ENCODE assay signal across 30 mouse cellular contexts in genomic region chr6:66078769-66079168, GRCm38 (mm10).
DNase-seq lines count a peak whose midpoint lies in the region; ATAC-seq and TF ChIP-seq lines count a peak whose summit lies in the region.
"Had no signal": no experiment of that assay in that cellular context is flagged by ENCODE, and none has a peak within 500 bp of the region (broad histone marks: within the 10 kb centered on the region; RNA-seq: fewer than 3 reads in every experiment).

No protein-coding gene starts in this region.

- no peak overlapping the region for H3K4me3 ChIP-seq in hindbrain, embryonic 10.5 days
- no peak overlapping the region for H3K4me3 ChIP-seq in hindbrain, postnatal 0 days (ENCODE audit: low read length)
- H3K4me3 ChIP-seq in kidney, embryonic 16.5 days (ENCODE audit: low read length) = no peak overlapping the region
- H3K4me3 ChIP-seq in midbrain, embryonic 11.5 days (ENCODE audit: low read depth, low read length) = no peak overlapping the region
- no peak overlapping the region for H3K4me3 ChIP-seq in midbrain, embryonic 13.5 days (replicated peaks)
- no peak overlapping the region for H3K4me3 ChIP-seq in limb, embryonic 10.5 days
- H3K4me3 ChIP-seq: embryonic facial prominence, embryonic 10.5 days; embryonic facial prominence, embryonic 13.5 days; forebrain, embryonic 10.5 days; forebrain, embryonic 13.5 days; heart, adult 2 months; heart, embryonic 10.5 days; heart, embryonic 13.5 days; hindbrain, embryonic 12.5 days; hindbrain, embryonic 15.5 days had no signal

- no peaks in the 10 kb centered on the region for H3K36me3 ChIP-seq in hindbrain, embryonic 10.5 days
- no peaks in the 10 kb centered on the region for H3K36me3 ChIP-seq in hindbrain, postnatal 0 days (ENCODE audit: insufficient read depth, low read length)
- H3K36me3 ChIP-seq in kidney, embryonic 16.5 days (ENCODE audit: insufficient read depth, low read length) = no peaks in the 10 kb centered on the region
- H3K36me3 ChIP-seq in midbrain, embryonic 11.5 days (ENCODE audit: control insufficient read depth, insufficient read depth, low read length) = no peaks in the 10 kb centered on the region
- H3K36me3 ChIP-seq in midbrain, embryonic 13.5 days = no peaks in the 10 kb centered on the region
- H3K36me3 ChIP-seq in limb, embryonic 10.5 days = no peaks in the 10 kb centered on the region
- H3K36me3 ChIP-seq: embryonic facial prominence, embryonic 10.5 days; embryonic facial prominence, embryonic 13.5 days; forebrain, embryonic 10.5 days; G1E; heart, embryonic 10.5 days; heart, embryonic 13.5 days; hindbrain, embryonic 12.5 days; hindbrain, embryonic 15.5 days had no signal

- ATAC-seq in hindbrain, postnatal 0 days = no peak
- ATAC-seq in kidney, embryonic 16.5 days (ENCODE audit: low FRiP score, low TSS enrichment) = peak; percentile 64
- 0 out of 2 replicates have a peak, but pooled peaks have one; percentile 36 for ATAC-seq in midbrain, embryonic 11.5 days (ENCODE audit: low FRiP score)
- no peak for ATAC-seq in midbrain, embryonic 13.5 days
- ATAC-seq: forebrain, embryonic 13.5 days; forebrain, embryonic 16.5 days; Patski had no signal

- peak overlapping the region; percentile 57 for H3K27ac ChIP-seq in hindbrain, embryonic 10.5 days
- H3K27ac ChIP-seq in hindbrain, postnatal 0 days = no peak overlapping the region
- H3K27ac ChIP-seq in kidney, embryonic 16.5 days (ENCODE audit: low read length) = no peak overlapping the region
- no peak overlapping the region for H3K27ac ChIP-seq in midbrain, embryonic 11.5 days (ENCODE audit: low read depth, low read length)
- no peak overlapping the region for H3K27ac ChIP-seq in midbrain, embryonic 13.5 days
- H3K27ac ChIP-seq in limb, embryonic 10.5 days = peak overlapping the region; percentile 43
- H3K27ac ChIP-seq: embryonic facial prominence, embryonic 10.5 days; embryonic facial prominence, embryonic 13.5 days; forebrain, embryonic 10.5 days; forebrain, embryonic 13.5 days; heart, adult 2 months; heart, embryonic 10.5 days; heart, embryonic 13.5 days; hindbrain, embryonic 12.5 days; hindbrain, embryonic 15.5 days had no signal

- no peak overlapping the region for H3K4me2 ChIP-seq in hindbrain, postnatal 0 days (ENCODE audit: low read depth, low read length)
- H3K4me2 ChIP-seq in kidney, embryonic 16.5 days (replicated peaks; ENCODE audit: low read depth, low read length) = no peak overlapping the region
- H3K4me2 ChIP-seq in midbrain, embryonic 11.5 days = no peak overlapping the region
- no peak overlapping the region for H3K4me2 ChIP-seq in midbrain, embryonic 13.5 days (replicated peaks)
- H3K4me2 ChIP-seq: embryonic facial prominence, embryonic 13.5 days; forebrain, embryonic 13.5 days; heart, embryonic 13.5 days; hindbrain, embryonic 12.5 days; hindbrain, embryonic 15.5 days had no signal

- TF ChIP-seq CTCF in hindbrain, postnatal 0 days (IDR thresholded peaks at IDR 0.05; ENCODE audit: low read depth) = no peak

- no peaks in the 10 kb centered on the region for H3K27me3 ChIP-seq in hindbrain, embryonic 10.5 days (ENCODE audit: insufficient read depth, poor library complexity, severe bottlenecking)
- H3K27me3 ChIP-seq in hindbrain, postnatal 0 days (ENCODE audit: insufficient read depth, low read length) = no peaks in the 10 kb centered on the region
- H3K27me3 ChIP-seq in kidney, embryonic 16.5 days (ENCODE audit: insufficient read depth, low read length) = no peaks in the 10 kb centered on the region
- no peaks in the 10 kb centered on the region for H3K27me3 ChIP-seq in midbrain, embryonic 11.5 days (ENCODE audit: control insufficient read depth, insufficient read depth, low read length)
- no peaks in the 10 kb centered on the region for H3K27me3 ChIP-seq in midbrain, embryonic 13.5 days
- H3K27me3 ChIP-seq in limb, embryonic 10.5 days (ENCODE audit: low read depth, poor library complexity, severe bottlenecking) = no peaks in the 10 kb centered on the region
- H3K27me3 ChIP-seq: CH12.LX; embryonic facial prominence, embryonic 13.5 days; forebrain, embryonic 13.5 days; heart, embryonic 13.5 days; hindbrain, embryonic 12.5 days; hindbrain, embryonic 15.5 days; Patski had no signal

- peaks cover 27% of the 10 kb centered on the region for H3K4me1 ChIP-seq in hindbrain, embryonic 10.5 days (replicated peaks)
- no peaks in the 10 kb centered on the region for H3K4me1 ChIP-seq in hindbrain, postnatal 0 days (ENCODE audit: insufficient read depth, low read length)
- H3K4me1 ChIP-seq in kidney, embryonic 16.5 days (ENCODE audit: insufficient read depth, low read length) = 0 out of 2 replicates have a peak, but pooled peaks cover 11% of the 10 kb centered on the region
- H3K4me1 ChIP-seq in midbrain, embryonic 11.5 days (ENCODE audit: control insufficient read depth, insufficient read depth, low read length) = peaks cover 9% of the 10 kb centered on the region
- H3K4me1 ChIP-seq in midbrain, embryonic 13.5 days (replicated peaks) = peaks cover 7% of the 10 kb centered on the region; the same call in 1 of the 2 replicates
- H3K4me1 ChIP-seq in limb, embryonic 10.5 days = peaks cover 37% of the 10 kb centered on the region
- H3K4me1 ChIP-seq: hindbrain, embryonic 15.5 days had no signal

- no peaks in the 10 kb centered on the region for H3K9me3 ChIP-seq in hindbrain, embryonic 10.5 days
- H3K9me3 ChIP-seq in hindbrain, postnatal 0 days (ENCODE audit: low read length) = no peaks in the 10 kb centered on the region
- no peaks in the 10 kb centered on the region for H3K9me3 ChIP-seq in kidney, embryonic 16.5 days (ENCODE audit: low read length)
- no peaks in the 10 kb centered on the region for H3K9me3 ChIP-seq in midbrain, embryonic 11.5 days (ENCODE audit: control insufficient read depth, low read length)
- no peaks in the 10 kb centered on the region for H3K9me3 ChIP-seq in midbrain, embryonic 13.5 days
- no peaks in the 10 kb centered on the region for H3K9me3 ChIP-seq in limb, embryonic 10.5 days (replicated peaks)
- H3K9me3 ChIP-seq: embryonic facial prominence, embryonic 10.5 days; embryonic facial prominence, embryonic 13.5 days; forebrain, embryonic 10.5 days; forebrain, embryonic 13.5 days; G1E; heart, embryonic 10.5 days; heart, embryonic 13.5 days; hindbrain, embryonic 12.5 days; hindbrain, embryonic 15.5 days had no signal

- no peak for DNase-seq in hindbrain, embryonic 10.5 days (ENCODE audit: low spot score)
- no peak for DNase-seq in hindbrain, postnatal 0 days (ENCODE audit: low spot score)
- no peak for DNase-seq in kidney, adult 11 months
- no peak for DNase-seq in midbrain, embryonic 11.5 days (ENCODE audit: low spot score, missing footprints)
- no peak for DNase-seq in limb, embryonic 10.5 days (ENCODE audit: low spot score)
- DNase-seq: adrenal gland, postnatal 10 days; adrenal gland, postnatal 36 days; B cell, adult 2 months; cerebellum, adult 18-20 months; cerebellum, adult 9-10 months; cerebellum, postnatal 14 days; gastrocnemius, postnatal 10 days; gastrocnemius, postnatal 36 days; heart, adult 2 months; heart, postnatal 14 days; heart, postnatal 4 days had no signal

- 34% methylated on average over 1 of the region's 1 CpGs for WGBS in hindbrain, embryonic 10.5 days
- WGBS in hindbrain, postnatal 0 days = 25% methylated on average over 1 of the region's 1 CpGs
- WGBS in kidney, embryonic 16.5 days = 62% methylated on average over 1 of the region's 1 CpGs
- WGBS in midbrain, embryonic 11.5 days = 17% methylated on average over 1 of the region's 1 CpGs
- WGBS in midbrain, embryonic 13.5 days = 3% methylated on average over 1 of the region's 1 CpGs
- 87% methylated on average over 1 of the region's 1 CpGs for WGBS in limb, embryonic 10.5 days

- H3K9ac ChIP-seq in hindbrain, postnatal 0 days (replicated peaks; ENCODE audit: low read length) = no peak overlapping the region
- no peak overlapping the region for H3K9ac ChIP-seq in kidney, embryonic 16.5 days (replicated peaks; ENCODE audit: low read length)
- H3K9ac ChIP-seq in midbrain, embryonic 11.5 days (ENCODE audit: low read length) = no peak overlapping the region
- H3K9ac ChIP-seq in midbrain, embryonic 13.5 days (replicated peaks) = no peak overlapping the region
- H3K9ac ChIP-seq: embryonic facial prominence, embryonic 13.5 days; forebrain, embryonic 13.5 days; heart, embryonic 13.5 days; hindbrain, embryonic 12.5 days; hindbrain, embryonic 15.5 days had no signal

Comparison
In these comparisons a context has a peak if more than half of its experiments do, and no peak if none do; other contexts are left out.
1. H3K27ac ChIP-seq: peak in hindbrain, embryonic 10.5 days (single experiment) and limb, embryonic 10.5 days (single experiment); none in hindbrain, postnatal 0 days (single experiment), kidney, embryonic 16.5 days (single experiment), midbrain, embryonic 11.5 days (single experiment) and midbrain, embryonic 13.5 days (single experiment).
2. ATAC-seq: peak in kidney, embryonic 16.5 days (single experiment) and midbrain, embryonic 11.5 days (single experiment); none in hindbrain, postnatal 0 days (single experiment) and midbrain, embryonic 13.5 days (single experiment).